1 mouse cellular context compared by ENCODE assay signal in the genomic region with DNA sequence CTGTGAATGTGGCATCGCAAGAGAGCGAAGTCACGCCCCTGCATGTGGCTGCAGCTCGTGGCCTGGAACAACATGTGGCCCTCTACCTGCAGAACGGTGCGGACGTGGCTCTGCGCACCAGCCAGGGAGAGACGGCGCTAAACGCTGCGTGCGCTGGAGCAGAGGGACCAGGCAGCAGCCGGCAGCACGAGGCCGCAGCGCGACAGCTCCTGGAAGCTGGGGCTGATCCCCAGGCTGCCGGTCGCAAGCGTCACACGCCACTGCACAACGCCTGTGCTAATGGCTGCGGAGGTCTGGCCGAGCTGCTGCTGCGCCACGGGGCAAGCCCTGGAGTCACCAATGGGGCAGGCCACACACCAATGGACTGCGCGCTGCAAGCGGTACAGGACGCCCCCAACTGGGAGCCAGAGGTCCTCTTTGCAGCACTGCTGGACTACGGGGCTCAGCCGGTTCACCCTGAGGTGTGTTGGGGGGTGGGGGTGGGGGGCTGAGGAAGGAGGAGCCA.
TF ChIP-seq lines count a peak whose summit lies in the region.

No protein-coding gene starts in this region.

TF ChIP-seq in CH12.LX, 34 proteins besides CTCF, POLR2A, EP300 and RAD21 (continued from another document):
- TF ChIP-seq MAX (IDR thresholded peaks at IDR 0.05; ENCODE audit: low read length) (peak; percentile 43; the same call in 1 of the 2 replicates), TBP (conservative IDR thresholded peaks at IDR 0.05; ENCODE audit: low read depth, low read length) (no peak), MXI1 (IDR thresholded peaks at IDR 0.05; ENCODE audit: low read depth, low read length) (peak; percentile 59; the same call in 1 of the 2 replicates), UBTF (IDR thresholded peaks at IDR 0.05; ENCODE audit: low read depth, low read length) (peak; percentile 55; the same call in 1 of the 2 replicates)
